Mouse (Mus musculus) stomach, embryonic 16.5 days (tissue): ENCODE results near the gene Sobp. TPM values are rescaled to one million over a fixed set of nuclear protein-coding genes. Genes with fewer than 3 reads are reported as not detected.
A peak's percentile ranks its signal among the peaks of the same experiment; 100 is the strongest.

Experiments
- ATAC-seq: fragments of 200-750 bp; cut with Nextera tagmentation; 2 replicates; pipeline ENCODE4 v1.8.0; 2017; ENCODE audit warnings: moderate number of reproducible peaks, moderate TSS enrichment; ENCODE audit not compliant: insufficient read depth, low FRiP score
- H3K27ac ChIP-seq: fragments of 300-500 bp; sonication (generic); 2 replicates; pipeline ENCODE4 v1.5.1; 2014; ENCODE audit warnings: low read length
- H3K27me3 ChIP-seq: fragments of 300-500 bp; sonication (generic); 2 replicates; pipeline ENCODE4 v1.6.1; 2014; ENCODE audit warnings: low read length, control low read depth, mixed read lengths; ENCODE audit not compliant: control insufficient read depth, insufficient read depth
- H3K36me3 ChIP-seq: fragments of 300-500 bp; sonication (generic); 2 replicates; pipeline ENCODE4 v1.6.1; 2014; ENCODE audit warnings: low read length; ENCODE audit not compliant: control insufficient read depth, insufficient read depth
- H3K4me1 ChIP-seq: fragments of 300-500 bp; sonication (generic); 2 replicates; pipeline ENCODE4 v1.6.1; 2014; ENCODE audit warnings: low read length, control low read depth, mixed read lengths; ENCODE audit not compliant: control insufficient read depth, insufficient read depth
- H3K4me2 ChIP-seq: fragments of 300-500 bp; sonication (generic); 2 replicates; pipeline ENCODE4 v1.6.1; 2014; ENCODE audit warnings: low read depth, low read length, mixed read lengths
- H3K4me3 ChIP-seq: fragments of 300-500 bp; sonication (generic); replicated peaks from 2 replicates; pipeline ENCODE4 v1.5.1; 2014; ENCODE audit warnings: mild to moderate bottlenecking, low read length
- H3K9ac ChIP-seq: fragments of 300-500 bp; sonication (generic); 2 replicates; pipeline ENCODE4 v1.6.1; 2014; ENCODE audit warnings: low read length
- H3K9me3 ChIP-seq: fragments of 300-500 bp; sonication (generic); replicated peaks from 2 replicates; pipeline ENCODE4 v1.6.1; 2016; ENCODE audit warnings: low read length, control low read depth; ENCODE audit not compliant: control insufficient read depth
- WGBS: fragments of 180-500 bp; shearing (Covaris S2); extraction: QIAGEN DNeasy Blood & Tissue Kit; methylation state at CpG from one replicate; pipeline ENCODE4 v1.1.7; 2014; 5-methylcytosine and 5-hydroxymethylcytosine counted together
- polyA plus RNA-seq: library from polyadenylated mRNA; unstranded; fragments of >200 nt; fragmentation: Nextera tagmentation; extraction: Ambion mirVana; gene quantifications from 2 replicates; pipeline ENCODE4 v1.2.1, GENCODE M21; 2015

The Sobp gene
- polyA plus RNA-seq, 1 experiment from 2014 or later = 1.0 TPM

DNA sequence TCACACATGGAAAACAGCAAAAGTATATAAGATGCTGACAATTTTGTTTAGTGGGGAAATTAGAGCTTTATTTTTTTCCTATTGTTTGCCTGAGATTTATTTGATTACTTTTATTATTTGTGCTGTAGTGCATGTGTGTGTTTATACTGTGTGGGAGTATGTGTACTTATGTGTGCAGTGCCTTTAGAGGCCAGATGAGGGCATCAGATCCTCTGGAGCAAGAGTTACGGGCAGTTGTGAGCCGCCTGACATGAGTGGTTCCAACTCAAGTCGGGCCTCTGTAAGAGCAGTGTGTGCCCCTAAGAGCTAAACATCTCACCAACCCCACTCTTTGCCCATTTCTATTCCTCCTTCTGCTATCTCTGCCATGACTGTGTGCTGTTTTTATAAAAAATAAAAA lies 7.5 kb downstream of the Sobp start:
- H3K4me2 ChIP-seq = no peak overlapping the region
- no peak for ATAC-seq
- no peak overlapping the region for H3K4me3 ChIP-seq
- no peak overlapping the region for H3K9ac ChIP-seq
- H3K36me3 ChIP-seq = no peaks in the 10 kb centered on the region
- H3K27me3 ChIP-seq = no peaks in the 10 kb centered on the region
- peaks cover 4% of the 10 kb centered on the region; the same call in 1 of the 2 replicates for H3K4me1 ChIP-seq
- 88% methylated on average over 3 of the region's 3 CpGs for WGBS
- no peak overlapping the region for H3K27ac ChIP-seq
- H3K9me3 ChIP-seq = peaks cover 2% of the 10 kb centered on the region; the same call in 1 of the 2 replicates

DNA sequence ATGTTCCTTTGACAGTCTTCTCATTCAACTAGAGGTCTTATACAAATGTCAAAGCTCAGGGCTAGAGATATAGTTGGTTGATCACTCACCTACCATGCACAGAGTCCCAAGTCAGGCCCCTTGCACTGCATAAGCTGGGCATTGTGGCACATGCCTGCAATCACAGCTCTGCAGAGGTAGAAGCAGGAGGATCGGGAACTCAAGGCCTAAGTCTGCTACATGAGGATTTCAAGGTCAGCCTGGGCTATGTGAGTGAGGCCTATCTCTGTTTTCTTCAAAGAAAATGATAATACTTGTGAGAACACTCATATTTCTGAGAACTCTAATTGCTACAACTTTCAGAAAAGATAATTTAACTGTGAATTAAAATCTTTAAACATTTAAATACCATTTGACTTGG lies 8.2 kb downstream of the Sobp start:
- H3K4me2 ChIP-seq = no peak overlapping the region
- H3K9me3 ChIP-seq = peaks cover 2% of the 10 kb centered on the region; the same call in 1 of the 2 replicates
- H3K4me1 ChIP-seq = peaks cover 2% of the 10 kb centered on the region; the same call in 1 of the 2 replicates
- no peak for ATAC-seq
- no peaks in the 10 kb centered on the region for H3K27me3 ChIP-seq
- H3K36me3 ChIP-seq = no peaks in the 10 kb centered on the region
- no peak overlapping the region for H3K4me3 ChIP-seq
- 83% methylated on average over 1 of the region's 1 CpGs for WGBS
- H3K27ac ChIP-seq = no peak overlapping the region
- no peak overlapping the region for H3K9ac ChIP-seq

- H3K4me2 ChIP-seq = no peak overlapping the region
- 92% methylated on average over 2 of the region's 2 CpGs for WGBS
- no peak overlapping the region for H3K9ac ChIP-seq
Measured at GRCm38 (mm10) chr10:43164406-43164805, 9.9 kb downstream of the Sobp start.

DNA sequence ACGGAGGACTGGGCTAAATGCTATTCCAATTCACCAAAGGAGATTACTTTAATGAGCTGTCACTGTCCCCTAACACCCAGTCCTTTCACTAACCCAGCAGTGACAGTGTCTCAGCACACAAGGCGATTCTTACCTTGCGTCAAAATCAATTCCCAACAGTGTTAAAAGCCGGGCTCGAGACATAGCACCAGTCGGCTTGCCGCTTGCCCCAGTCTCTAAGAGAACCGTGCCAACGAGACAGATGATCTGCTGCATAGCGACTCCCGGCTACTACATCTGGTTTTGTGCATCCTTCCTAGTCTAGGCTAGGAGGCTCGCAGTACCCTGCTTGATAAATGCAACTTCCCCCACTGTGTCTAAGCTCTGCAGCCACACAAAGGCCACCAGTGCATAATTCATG lies 12.0 kb downstream of the Sobp start:
- Histone ChIP-seq H3K4me2 (no peak overlapping the region), H3K4me3 (no peak overlapping the region), H3K36me3 (no peaks in the 10 kb centered on the region), H3K9me3 (peaks cover 2% of the 10 kb centered on the region; the same call in 1 of the 2 replicates), H3K27me3 (no peaks in the 10 kb centered on the region), H3K27ac (no peak overlapping the region), H3K4me1 (no peaks in the 10 kb centered on the region), H3K9ac (no peak overlapping the region)
- 72% methylated on average over 12 of the region's 12 CpGs for WGBS
- no peak for ATAC-seq

More at GRCm38 (mm10) chr10:43164406-43164805, 9.9 kb downstream of the Sobp start:
- Histone ChIP-seq H3K4me3 (no peak overlapping the region), H3K9me3 (peaks cover 2% of the 10 kb centered on the region; the same call in 1 of the 2 replicates), H3K36me3 (no peaks in the 10 kb centered on the region), H3K27me3 (no peaks in the 10 kb centered on the region), H3K27ac (no peak overlapping the region), H3K4me1 (no peaks in the 10 kb centered on the region)
- ATAC-seq = no peak

DNA sequence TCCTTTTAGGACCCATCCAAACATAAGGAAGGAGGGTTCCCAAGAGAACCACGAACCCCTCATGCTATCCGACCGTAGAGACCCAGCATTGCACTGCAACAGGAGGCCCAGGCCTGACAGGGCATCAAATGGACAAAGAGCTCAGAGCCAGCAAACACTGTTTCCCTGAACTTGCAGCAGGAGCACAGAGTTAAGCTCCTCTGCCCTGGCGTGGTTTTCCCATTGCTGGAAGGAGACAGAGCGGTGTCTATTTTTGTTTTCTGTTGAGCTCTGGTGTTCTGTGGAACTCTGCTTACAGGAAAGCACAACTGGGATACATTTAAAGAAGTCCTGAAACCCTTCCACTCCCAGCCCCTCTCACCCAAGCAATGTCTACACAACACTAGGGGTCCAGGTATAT lies 15.0 kb downstream of the Sobp start:
- no peak for ATAC-seq

DNA sequence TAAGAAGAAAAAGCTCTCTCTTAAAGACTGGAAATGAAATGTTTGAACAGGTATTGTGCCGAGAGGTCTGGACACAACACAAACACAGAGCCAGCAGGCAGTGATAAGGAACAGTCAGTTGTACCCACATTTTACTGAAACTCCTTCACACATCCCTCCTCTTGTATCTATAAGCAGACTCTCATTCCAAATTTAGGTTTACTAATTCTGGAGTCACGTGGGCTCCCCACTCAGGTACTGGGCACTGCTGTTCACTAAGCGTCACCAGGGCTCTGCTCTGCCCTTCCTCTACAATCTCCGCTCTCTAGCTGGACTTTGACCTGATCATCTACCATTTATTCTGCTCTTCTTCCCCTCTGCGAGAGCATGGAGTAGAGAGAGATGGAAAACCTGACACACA lies 15.4 kb downstream of the Sobp start:
- ATAC-seq = no peak
- no peak overlapping the region for H3K9ac ChIP-seq
- H3K4me3 ChIP-seq = no peak overlapping the region
- H3K4me1 ChIP-seq = peaks cover 8% of the 10 kb centered on the region
- H3K27ac ChIP-seq = no peak overlapping the region
- WGBS = 65% methylated on average over 5 of the region's 5 CpGs
- H3K4me2 ChIP-seq = no peak overlapping the region
- no peaks in the 10 kb centered on the region for H3K27me3 ChIP-seq
- no peaks in the 10 kb centered on the region; the same call in 1 of the 2 replicates for H3K9me3 ChIP-seq
- H3K36me3 ChIP-seq = no peaks in the 10 kb centered on the region

More for the DNA sequence above, 15.0 kb downstream of the Sobp start:
- no peak overlapping the region for H3K27ac ChIP-seq
- 78% methylated on average over 5 of the region's 5 CpGs for WGBS
- H3K4me2 ChIP-seq = no peak overlapping the region
- no peak overlapping the region for H3K4me3 ChIP-seq
- peaks cover 8% of the 10 kb centered on the region for H3K4me1 ChIP-seq
- H3K9me3 ChIP-seq = no peaks in the 10 kb centered on the region; the same call in 1 of the 2 replicates
- H3K27me3 ChIP-seq = no peaks in the 10 kb centered on the region
- no peaks in the 10 kb centered on the region for H3K36me3 ChIP-seq
- H3K9ac ChIP-seq = no peak overlapping the region

- no peak overlapping the region for H3K4me3 ChIP-seq
- no peaks in the 10 kb centered on the region for H3K27me3 ChIP-seq
- 14% methylated on average over 12 of the region's 12 CpGs for WGBS
- H3K9me3 ChIP-seq = no peaks in the 10 kb centered on the region
- no peaks in the 10 kb centered on the region for H3K36me3 ChIP-seq
- peak overlapping the region; percentile 29 for H3K4me2 ChIP-seq
- peak overlapping the region; percentile 21; the same call in 1 of the 2 replicates for H3K27ac ChIP-seq
- ATAC-seq = peak; percentile 80; the same call in 1 of the 2 replicates
- H3K9ac ChIP-seq = no peak overlapping the region
- peaks cover 8% of the 10 kb centered on the region for H3K4me1 ChIP-seq
Measured at GRCm38 (mm10) chr10:43155046-43155560, 19.2 kb downstream of the Sobp start.

DNA sequence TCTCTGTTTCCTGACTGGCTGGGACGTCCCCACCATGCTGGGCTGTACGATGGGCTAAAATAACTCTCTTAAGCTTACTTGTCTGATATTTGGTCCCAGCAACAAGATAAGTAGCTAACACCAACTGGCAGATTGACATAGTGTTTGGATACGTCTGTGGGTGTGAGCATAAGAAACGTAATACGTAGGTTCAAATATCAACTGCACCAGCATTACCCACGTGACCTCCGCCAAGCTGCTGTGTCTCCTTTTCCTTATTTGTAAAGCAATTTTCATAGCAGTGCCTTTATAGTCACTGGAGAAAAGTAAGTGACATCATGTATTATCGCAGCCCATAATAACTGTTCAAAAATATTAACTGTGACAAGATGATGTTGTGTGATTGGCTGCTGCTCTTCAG lies 21.7 kb downstream of the Sobp start:
- Histone ChIP-seq H3K4me2 (no peak overlapping the region), H3K4me3 (no peak overlapping the region), H3K9ac (no peak overlapping the region), H3K9me3 (no peaks in the 10 kb centered on the region), H3K27me3 (no peaks in the 10 kb centered on the region), H3K4me1 (peaks cover 8% of the 10 kb centered on the region), H3K36me3 (no peaks in the 10 kb centered on the region), H3K27ac (no peak overlapping the region)
- 75% methylated on average over 8 of the region's 8 CpGs for WGBS
- no peak for ATAC-seq

- ATAC-seq = no peak
- H3K9me3 ChIP-seq = no peaks in the 10 kb centered on the region
- no peak overlapping the region for H3K27ac ChIP-seq
- H3K4me1 ChIP-seq = no peaks in the 10 kb centered on the region
- 83% methylated on average over 11 of the region's 11 CpGs for WGBS
- no peaks in the 10 kb centered on the region for H3K27me3 ChIP-seq
- no peaks in the 10 kb centered on the region for H3K36me3 ChIP-seq
- H3K4me3 ChIP-seq = no peak overlapping the region
- no peak overlapping the region for H3K9ac ChIP-seq
- no peak overlapping the region for H3K4me2 ChIP-seq
Measured at GRCm38 (mm10) chr10:43148456-43148855, 25.9 kb downstream of the Sobp start.
